ENCODE assay signal across 8 mouse cellular contexts in genomic region chr13:24604761-24605591, GRCm38 (mm10). TPM values are rescaled to one million over a fixed set of nuclear protein-coding genes. Genes with fewer than 3 reads are reported as not detected.
DNase-seq lines count a peak whose midpoint lies in the region; ATAC-seq lines count a peak whose summit lies in the region.

No protein-coding gene starts in this region.

- peak overlapping the region; percentile 55 for H3K4me2 ChIP-seq in hindbrain, embryonic 13.5 days

- under 1% methylated on average over 20 of the region's 20 CpGs for WGBS in hindbrain, embryonic 13.5 days

- H3K9ac ChIP-seq in hindbrain, embryonic 13.5 days: peak overlapping the region; percentile 46; the same call in 1 of the 2 replicates

- H3K36me3 ChIP-seq in hindbrain, embryonic 13.5 days: no peaks in the 10 kb centered on the region

- no peaks in the 10 kb centered on the region for H3K27me3 ChIP-seq in hindbrain, embryonic 13.5 days

- no peaks in the 10 kb centered on the region for H3K9me3 ChIP-seq in hindbrain, embryonic 13.5 days

- H3K4me3 ChIP-seq in hindbrain, embryonic 13.5 days: peak overlapping the region; percentile 32

- DNase-seq in gastrocnemius, postnatal 25 days: peak; percentile 24
- no peak for DNase-seq in gastrocnemius, adult 18-20 months (ENCODE audit: low spot score)
- DNase-seq in embryo, embryonic 10 days (ENCODE audit: low spot score): peak; percentile 74
- DNase-seq in lung, postnatal 10 days: peak; percentile 51
- DNase-seq in skeletal muscle tissue, adult 2 months (ENCODE audit: low read depth, low spot score): peak; percentile 37
- no peak for DNase-seq in layer of hippocampus, adult 9-10 months (ENCODE audit: low spot score)

- H3K27ac ChIP-seq in hindbrain, embryonic 13.5 days: peak overlapping the region; percentile 52

- peak; percentile 63 for ATAC-seq in hindbrain, embryonic 13.5 days (ENCODE audit: low FRiP score)
- ATAC-seq in frontal cortex, adult (ENCODE audit: low TSS enrichment): no peak

- peaks cover 27% of the 10 kb centered on the region for H3K4me1 ChIP-seq in hindbrain, embryonic 13.5 days (replicated peaks)

RNA-seq across cellular contexts. Expression of gene Ripor2, which starts 23.0 kb away (rescaled TPM):
- total RNA-seq in gastrocnemius, postnatal 25 days (2021): 1 to 10 TPM; 2.8 to 4.9 TPM
- total RNA-seq in gastrocnemius, adult 18-20 months (2021): 1 to 10 TPM; 2.9 to 5.2 TPM
- 22.2 and 24.1 TPM in 2 replicates for polyA plus RNA-seq in hindbrain, embryonic 13.5 days (2015; fragmentation: Nextera tagmentation; extraction: Ambion mirVana)

Comparison
In these comparisons a context has a peak if more than half of its experiments do, and no peak if none do; other contexts are left out.
1. DNase-seq: peak in gastrocnemius, postnatal 25 days (single experiment), embryo, embryonic 10 days (single experiment), lung, postnatal 10 days (single experiment) and skeletal muscle tissue, adult 2 months (single experiment); none in gastrocnemius, adult 18-20 months (single experiment) and layer of hippocampus, adult 9-10 months (single experiment).